Comparison of ENCODE assay signal across 1 mouse cellular context in genomic region chr11:76992886-76993285, GRCm38 (mm10).
TF ChIP-seq lines count a peak whose summit lies in the region.

No protein-coding gene starts in this region.

TF ChIP-seq in MEL, 35 proteins besides CTCF, POLR2A, EP300 and RAD21 (continued from another document):
- TF ChIP-seq BHLHE40 (IDR thresholded peaks at IDR 0.05; ENCODE audit: borderline replicate concordance, low read depth, low read length) (0 out of 2 replicates have a peak, but pooled peaks have one; percentile 20), RCOR1 (IDR thresholded peaks at IDR 0.05; ENCODE audit: low read depth, low read length) (no peak), POLR2AphosphoS2 (IDR thresholded peaks at IDR 0.05; ENCODE audit: low read length) (no peak), NRF1 (IDR thresholded peaks at IDR 0.05; ENCODE audit: insufficient read depth, low read depth, low read length, poor library complexity, severe bottlenecking) (no peak), MYB (IDR thresholded peaks at IDR 0.05; ENCODE audit: low read depth, low read length) (no peak), NELFE (IDR thresholded peaks at IDR 0.05; ENCODE audit: low read depth, low read length) (no peak), MAX (IDR thresholded peaks at IDR 0.05; ENCODE audit: low read length) (no peak)
